Mouse (Mus musculus): Measurements from ENCODE around the gene Ephx1. TPM values are rescaled to one million over a fixed set of nuclear protein-coding genes. Genes with fewer than 3 reads are reported as not detected.
A peak's percentile ranks its signal among the peaks of the same experiment; 100 is the strongest.

The Ephx1 gene
- total RNA-seq, 2 experiments from 2014 or later = 30.2 to 31.6 TPM

GRCm38 (mm10) chr1:181015558-181015957 is 5.1 kb downstream of the Ephx1 start:
- DNase-seq (ENCODE audit: low spot score in 2 of 2) = peak in 1 of 2 experiments; percentile 34
- intact Hi-C loops (cut with DNase I) = no loop called here

- intact Hi-C loops (cut with DNase I) = no loop called here
- no peak for DNase-seq (ENCODE audit: low spot score in 2 of 2)
Measured at GRCm38 (mm10) chr1:181014731-181015500, 5.8 kb downstream of the Ephx1 start.

- DNase-seq (ENCODE audit: low spot score in 2 of 2) = no peak
- intact Hi-C loops (cut with DNase I) = no loop called here
Measured at GRCm38 (mm10) chr1:181013446-181013845, 7.3 kb downstream of the Ephx1 start.

- no peak for DNase-seq (ENCODE audit: low spot score in 2 of 2)
- intact Hi-C loops (cut with DNase I) = no loop called here
Measured at GRCm38 (mm10) chr1:181012416-181012815, 8.3 kb downstream of the Ephx1 start.

GRCm38 (mm10) chr1:181011601-181012000 is 9.1 kb downstream of the Ephx1 start:
- no peak for DNase-seq (ENCODE audit: low spot score in 2 of 2)
- intact Hi-C loops (cut with DNase I) = no loop called here

GRCm38 (mm10) chr1:181010171-181010932 is 10.4 kb downstream of the Ephx1 start:
- DNase-seq (ENCODE audit: low spot score in 2 of 2) = no peak
- intact Hi-C loops (cut with DNase I) = no loop called here

- intact Hi-C loops (cut with DNase I) = no loop called here
- no peak for DNase-seq (ENCODE audit: low spot score in 2 of 2)
Measured at GRCm38 (mm10) chr1:181009754-181010153, 10.9 kb downstream of the Ephx1 start.

GRCm38 (mm10) chr1:181009011-181009590 is 11.6 kb downstream of the Ephx1 start:
- intact Hi-C loops (cut with DNase I) = no loop called here
- DNase-seq (ENCODE audit: low spot score in 2 of 2) = no peak

- DNase-seq (ENCODE audit: low spot score in 2 of 2) = no peak
- intact Hi-C loops (cut with DNase I) = no loop called here
Measured at GRCm38 (mm10) chr1:181008266-181008665, 12.4 kb downstream of the Ephx1 start.

GRCm38 (mm10) chr1:181007831-181008230 is 12.9 kb downstream of the Ephx1 start:
- intact Hi-C loops (cut with DNase I) = no loop called here
- no peak for DNase-seq (ENCODE audit: low spot score in 2 of 2)

GRCm38 (mm10) chr1:181005331-181005730 is 15.4 kb downstream of the Ephx1 start:
- DNase-seq (ENCODE audit: low spot score in 2 of 2) = no peak

GRCm38 (mm10) chr1:181003790-181004189 is 16.9 kb downstream of the Ephx1 start:
- DNase-seq (ENCODE audit: low spot score in 2 of 2) = no peak
- intact Hi-C loops (cut with DNase I) = no loop called here

More at GRCm38 (mm10) chr1:181005331-181005730, 15.4 kb downstream of the Ephx1 start:
- intact Hi-C loops (cut with DNase I) = no loop called here

- DNase-seq (ENCODE audit: low spot score in 2 of 2) = no peak
- intact Hi-C loops (cut with DNase I) = no loop called here
Measured at GRCm38 (mm10) chr1:181001621-181002020, 19.1 kb downstream of the Ephx1 start.

- intact Hi-C loops (cut with DNase I) = no loop called here
- DNase-seq (ENCODE audit: low spot score in 2 of 2) = no peak
Measured at GRCm38 (mm10) chr1:181001217-181001616, 19.5 kb downstream of the Ephx1 start.

- intact Hi-C loops (cut with DNase I) = no loop called here
- DNase-seq (ENCODE audit: low spot score in 2 of 2) = no peak
Measured at GRCm38 (mm10) chr1:181000501-181001092, 20.1 kb downstream of the Ephx1 start.

- intact Hi-C loops (cut with DNase I) = loop anchor here (5.0 kb wide), 1 partner anchor 105 kb away; no protein-coding TSS in a partner anchor
- no peak for DNase-seq (ENCODE audit: low spot score in 2 of 2)
Measured at GRCm38 (mm10) chr1:180992142-180992541, 28.6 kb downstream of the Ephx1 start.

GRCm38 (mm10) chr1:180990671-180991070 is 30.0 kb downstream of the Ephx1 start:
- DNase-seq (ENCODE audit: low spot score in 2 of 2) = no peak
- intact Hi-C loops (cut with DNase I) = loop anchor here (5.0 kb wide), 1 partner anchor 107 kb away; no protein-coding TSS in a partner anchor

- intact Hi-C loops (cut with DNase I) = loop anchor here (2.0 kb wide), 1 partner anchor 51 kb away; no protein-coding TSS in a partner anchor
- peak; percentile 61 to 69 for DNase-seq (ENCODE audit: low spot score in 2 of 2)
Measured at GRCm38 (mm10) chr1:180987759-180988158, 32.9 kb downstream of the Ephx1 start.

GRCm38 (mm10) chr1:180986701-180987100 is 34.0 kb downstream of the Ephx1 start:
- intact Hi-C loops (cut with DNase I) = no loop called here
- no peak for DNase-seq (ENCODE audit: low spot score in 2 of 2)

Data from left cerebral cortex, postnatal 36 days (tissue).